Mouse (Mus musculus) kidney, adult 18-20 months (tissue): ENCODE measurements at regions not wholly inside any gene's neighbourhood (a gene's known extent, or its start where the extent isn't known, plus 50 kb on each side); places are given as distances from the start of the nearest gene placed in this dataset.

Source experiments
- DNase-seq: peaks from one replicate; pipeline ENCODE4 v3.0.0; 2021

- DNase-seq, result no peak
These were observed 193.5 kb upstream of the Atp11b start for GRCm38 (mm10) chr3:35560425-35560824.

DNA sequence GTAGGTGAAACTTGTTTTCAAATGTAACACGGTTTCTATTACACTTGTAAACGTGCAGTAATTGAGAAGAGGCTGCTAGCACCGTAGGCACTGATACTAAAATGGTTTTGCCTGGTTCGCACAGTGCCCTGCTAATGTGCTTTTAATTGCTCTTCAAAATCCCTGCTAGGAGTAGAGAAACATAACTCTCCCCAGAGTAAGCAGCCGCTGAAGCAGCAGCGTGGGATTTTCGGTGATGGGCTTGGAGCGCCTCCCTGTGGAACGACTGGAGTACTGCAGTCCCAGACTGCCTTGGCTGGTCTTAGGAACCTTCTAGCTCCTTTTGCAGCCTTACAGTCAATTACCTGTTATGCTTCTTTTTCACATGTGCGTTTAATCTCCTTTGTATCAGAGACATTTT, 179.5 kb upstream of the Atp11b start:
- DNase-seq, result no peak
